Mouse (Mus musculus): ENCODE results near the gene Chrdl2.
"Not testable (repeated sequence)": the region's sequence is repeated elsewhere in the genome, so short reads cannot be mapped to it uniquely, and the experiment has no call there.

DNA sequence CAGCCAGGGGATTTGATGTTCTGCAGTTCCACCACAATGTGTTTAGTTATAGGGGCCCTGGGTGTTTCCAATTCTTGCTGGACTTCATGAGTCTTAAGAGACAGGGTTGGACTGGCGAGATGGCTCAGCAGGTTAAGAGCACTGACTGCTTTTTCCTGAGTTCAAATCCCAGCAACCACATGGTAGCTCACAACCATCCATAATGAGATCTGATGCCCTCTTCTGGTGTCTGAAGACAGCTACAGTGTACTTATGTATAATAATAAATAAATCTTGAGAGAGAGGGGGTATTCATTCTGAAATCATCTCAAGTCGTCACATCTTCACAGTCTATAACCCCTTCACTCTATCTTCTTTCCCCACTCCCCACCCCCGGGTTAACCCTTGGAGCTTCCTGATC, 33.1 kb upstream of the Chrdl2 start:
- TF ChIP-seq CTCF (IDR thresholded peaks at IDR 0.05; ENCODE audit: low read depth, low read length); GATA1 (IDR thresholded peaks at IDR 0.05; ENCODE audit: borderline replicate concordance, low read length); TAL1 (conservative IDR thresholded peaks at IDR 0.05; ENCODE audit: low read depth, low read length): not testable (repeated sequence)
